Mouse (Mus musculus) intestine, embryonic 16.5 days (tissue): ENCODE data around the gene Asl. TPM values are rescaled to one million over a fixed set of nuclear protein-coding genes. Genes with fewer than 3 reads are reported as not detected.

Experiments used
- ATAC-seq: fragments of 200-750 bp; cut with Nextera tagmentation; 2 replicates; pipeline ENCODE4 v1.8.0; 2017; ENCODE audit warnings: moderate TSS enrichment, moderate library complexity
- H3K27ac ChIP-seq: fragments of 300-500 bp; sonication (generic); 2 replicates; pipeline ENCODE4 v1.5.1; 2014; ENCODE audit warnings: mild to moderate bottlenecking, low read length
- H3K27me3 ChIP-seq: fragments of 300-500 bp; sonication (generic); replicated peaks from 2 replicates; pipeline ENCODE4 v1.6.1; 2014; ENCODE audit warnings: low read length, control low read depth, mixed read lengths; ENCODE audit not compliant: control insufficient read depth, insufficient read depth
- H3K36me3 ChIP-seq: fragments of 300-500 bp; sonication (generic); 2 replicates; pipeline ENCODE4 v1.6.1; 2014; ENCODE audit warnings: low read length, control low read depth; ENCODE audit not compliant: control insufficient read depth, insufficient read depth
- H3K4me1 ChIP-seq: fragments of 300-500 bp; sonication (generic); 2 replicates; pipeline ENCODE4 v1.6.1; 2014; ENCODE audit warnings: low read length, control low read depth, mixed read lengths; ENCODE audit not compliant: control insufficient read depth, insufficient read depth
- H3K4me2 ChIP-seq: fragments of 300-500 bp; sonication (generic); 2 replicates; pipeline ENCODE4 v1.6.1; 2014; ENCODE audit warnings: low read depth, low read length, control low read depth
- H3K4me3 ChIP-seq: fragments of 300-500 bp; sonication (generic); 2 replicates; pipeline ENCODE4 v1.5.1; 2014; ENCODE audit warnings: mild to moderate bottlenecking, low read length
- H3K9ac ChIP-seq: fragments of 300-500 bp; sonication (generic); 2 replicates; pipeline ENCODE4 v1.6.1; 2014; ENCODE audit warnings: low read depth, low read length
- H3K9me3 ChIP-seq: fragments of 300-500 bp; sonication (generic); 2 replicates; pipeline ENCODE4 v1.6.1; 2016; ENCODE audit warnings: low read length, control low read depth; ENCODE audit not compliant: control insufficient read depth
- WGBS: fragments of 180-500 bp; shearing (Covaris S2); extraction: QIAGEN DNeasy Blood & Tissue Kit; methylation state at CpG from one replicate; pipeline ENCODE4 v1.1.7; 2014; 5-methylcytosine and 5-hydroxymethylcytosine counted together
- polyA plus RNA-seq: library from polyadenylated mRNA; unstranded; fragments of >200 nt; fragmentation: Nextera tagmentation; extraction: Ambion mirVana; gene quantifications from 2 replicates; pipeline ENCODE4 v1.2.1, GENCODE M21; 2015

Asl gene
- polyA plus RNA-seq, 1 experiment from 2014 or later: 74.1 TPM

- ATAC-seq: peak; percentile 18; the same call in 1 of the 2 replicates
- H3K27me3 ChIP-seq: no peaks in the 10 kb centered on the region
- H3K9me3 ChIP-seq: no peaks in the 10 kb centered on the region; the same call in 1 of the 2 replicates
- H3K4me2 ChIP-seq: no peak overlapping the region
- H3K4me1 ChIP-seq: 0 out of 2 replicates have a peak, but pooled peaks cover 13% of the 10 kb centered on the region
- H3K4me3 ChIP-seq: no peak overlapping the region
- WGBS: 62% methylated on average over 2 of the region's 2 CpGs
- no peak overlapping the region for H3K9ac ChIP-seq
- 0 out of 2 replicates have a peak, but pooled peaks cover 2% of the 10 kb centered on the region for H3K36me3 ChIP-seq
- 0 out of 2 replicates have a peak overlapping the region, but pooled peaks have one; percentile 4 for H3K27ac ChIP-seq
Observed at GRCm38 (mm10) chr5:130062096-130062495, 33.0 kb upstream of the Asl start.

GRCm38 (mm10) chr5:130060329-130060665 lies 31.2 kb upstream of the Asl start:
- ATAC-seq: no peak
- H3K4me2 ChIP-seq: no peak overlapping the region
- H3K4me3 ChIP-seq: no peak overlapping the region
- H3K9me3 ChIP-seq: no peaks in the 10 kb centered on the region
- 0 out of 2 replicates have a peak, but pooled peaks cover 13% of the 10 kb centered on the region for H3K4me1 ChIP-seq
- WGBS: 85% methylated on average over 4 of the region's 4 CpGs
- 0 out of 2 replicates have a peak, but pooled peaks cover 2% of the 10 kb centered on the region for H3K36me3 ChIP-seq
- H3K9ac ChIP-seq: no peak overlapping the region
- no peaks in the 10 kb centered on the region for H3K27me3 ChIP-seq
- no peak overlapping the region for H3K27ac ChIP-seq

GRCm38 (mm10) chr5:130059413-130060328 lies 30.6 kb upstream of the Asl start:
- Histone ChIP-seq H3K9ac (no peak overlapping the region), H3K9me3 (no peaks in the 10 kb centered on the region), H3K27ac (peak overlapping the region; percentile 64), H3K36me3 (0 out of 2 replicates have a peak, but pooled peaks cover 2% of the 10 kb centered on the region), H3K4me3 (no peak overlapping the region), H3K27me3 (no peaks in the 10 kb centered on the region), H3K4me2 (no peak overlapping the region), H3K4me1 (0 out of 2 replicates have a peak, but pooled peaks cover 13% of the 10 kb centered on the region)
- ATAC-seq: peak; percentile 58
- WGBS: 69% methylated on average over 12 of the region's 12 CpGs

- WGBS: 86% methylated on average over 2 of the region's 2 CpGs
- ATAC-seq: no peak
- Histone ChIP-seq H3K4me3 (no peak overlapping the region), H3K9me3 (no peaks in the 10 kb centered on the region), H3K27ac (no peak overlapping the region), H3K36me3 (0 out of 2 replicates have a peak, but pooled peaks cover 2% of the 10 kb centered on the region), H3K27me3 (no peaks in the 10 kb centered on the region), H3K4me1 (0 out of 2 replicates have a peak, but pooled peaks cover 10% of the 10 kb centered on the region), H3K9ac (no peak overlapping the region), H3K4me2 (no peak overlapping the region)
Observed at GRCm38 (mm10) chr5:130056303-130056702, 27.3 kb upstream of the Asl start.

- Histone ChIP-seq H3K4me1 (0 out of 2 replicates have a peak, but pooled peaks cover 10% of the 10 kb centered on the region), H3K9ac (no peak overlapping the region), H3K27ac (no peak overlapping the region), H3K4me2 (no peak overlapping the region), H3K4me3 (no peak overlapping the region), H3K27me3 (no peaks in the 10 kb centered on the region), H3K36me3 (0 out of 2 replicates have a peak, but pooled peaks cover 2% of the 10 kb centered on the region), H3K9me3 (no peaks in the 10 kb centered on the region)
- ATAC-seq: no peak
- 71% methylated on average over 4 of the region's 4 CpGs for WGBS
Observed at GRCm38 (mm10) chr5:130055688-130056087, 26.6 kb upstream of the Asl start.

DNA sequence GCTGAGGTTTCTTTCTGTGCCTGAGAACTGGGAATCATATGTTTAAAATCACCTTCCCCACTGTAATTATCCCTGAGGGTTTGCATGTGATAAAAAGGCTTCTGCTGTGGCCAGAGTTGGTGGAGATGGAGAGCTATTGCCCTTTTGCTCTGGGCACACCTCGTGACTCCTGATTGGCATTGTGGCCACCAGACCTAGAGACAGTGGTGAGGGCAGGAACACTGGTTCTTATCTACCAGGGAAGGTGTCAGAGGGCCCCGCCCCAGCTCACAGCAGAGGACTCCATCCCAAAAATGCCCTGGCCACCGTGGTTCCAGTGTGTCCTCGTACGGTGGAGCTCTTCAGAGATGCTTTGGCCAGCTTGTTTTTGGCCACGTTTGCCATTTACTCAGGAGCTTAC lies 23.9 kb upstream of the Asl start:
- no peaks in the 10 kb centered on the region for H3K4me1 ChIP-seq
- 92% methylated on average over 6 of the region's 6 CpGs for WGBS

GRCm38 (mm10) chr5:130052510-130052909 lies 23.5 kb upstream of the Asl start:
- no peak for ATAC-seq
- Histone ChIP-seq H3K9me3 (no peaks in the 10 kb centered on the region), H3K27me3 (no peaks in the 10 kb centered on the region), H3K4me2 (no peak overlapping the region), H3K4me3 (no peak overlapping the region), H3K9ac (no peak overlapping the region), H3K4me1 (no peaks in the 10 kb centered on the region), H3K27ac (no peak overlapping the region), H3K36me3 (no peaks in the 10 kb centered on the region; the same call in 1 of the 2 replicates)
- 82% methylated on average over 5 of the region's 5 CpGs for WGBS

More for the DNA sequence above, 23.9 kb upstream of the Asl start:
- Histone ChIP-seq H3K4me3 (no peak overlapping the region), H3K27ac (no peak overlapping the region), H3K36me3 (no peaks in the 10 kb centered on the region; the same call in 1 of the 2 replicates), H3K9me3 (no peaks in the 10 kb centered on the region), H3K9ac (no peak overlapping the region), H3K4me2 (no peak overlapping the region), H3K27me3 (no peaks in the 10 kb centered on the region)
- ATAC-seq: no peak

- Histone ChIP-seq H3K36me3 (peaks cover 6% of the 10 kb centered on the region), H3K9ac (no peak overlapping the region), H3K4me1 (no peaks in the 10 kb centered on the region), H3K9me3 (no peaks in the 10 kb centered on the region), H3K4me2 (no peak overlapping the region), H3K4me3 (no peak overlapping the region), H3K27ac (no peak overlapping the region), H3K27me3 (no peaks in the 10 kb centered on the region)
- ATAC-seq: no peak
- WGBS: 88% methylated on average over 15 of the region's 15 CpGs
Observed at GRCm38 (mm10) chr5:130051073-130051860, 22.2 kb upstream of the Asl start.

DNA sequence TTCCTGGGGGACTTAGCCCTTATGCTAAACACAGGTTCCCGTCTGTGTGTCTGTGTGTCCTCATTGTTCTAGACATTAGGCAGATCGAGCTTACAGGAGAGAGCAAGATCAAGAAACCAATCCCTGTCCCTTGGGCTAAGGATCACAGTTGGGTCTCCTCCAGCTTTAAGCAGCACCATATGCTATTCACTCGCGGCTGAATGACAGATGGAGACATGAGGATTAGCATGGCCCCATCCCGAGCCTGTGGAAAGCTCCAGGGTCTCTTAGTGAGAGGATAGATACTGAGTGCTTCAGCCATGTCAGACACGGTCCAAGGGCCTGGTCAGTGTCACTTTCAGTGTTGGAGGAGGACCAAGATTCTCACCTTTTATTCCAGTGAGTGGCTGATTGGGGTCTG lies 21.4 kb upstream of the Asl start:
- no peak overlapping the region for H3K4me2 ChIP-seq
- H3K9me3 ChIP-seq: no peaks in the 10 kb centered on the region
- WGBS: 67% methylated on average over 6 of the region's 6 CpGs
- no peak overlapping the region for H3K9ac ChIP-seq
- no peaks in the 10 kb centered on the region for H3K27me3 ChIP-seq
- no peak overlapping the region for H3K27ac ChIP-seq
- H3K4me1 ChIP-seq: no peaks in the 10 kb centered on the region
- no peak overlapping the region for H3K4me3 ChIP-seq
- ATAC-seq: no peak
- peaks cover 6% of the 10 kb centered on the region for H3K36me3 ChIP-seq
